Mouse (Mus musculus): Measurements from ENCODE around the gene Fhit. TPM values are rescaled to one million over a fixed set of nuclear protein-coding genes. Genes with fewer than 3 reads are reported as not detected.

Fhit gene
- polyA plus RNA-seq, 1 experiment from 2014 or later = 5.0 TPM

GRCm38 (mm10) chr14:10593467-10593866, 568.4 kb downstream of the Fhit start:
- no peak overlapping the region for H3K4me2 ChIP-seq (ENCODE audit: low read depth, low read length)
- no peaks in the 10 kb centered on the region for H3K9me3 ChIP-seq (replicated peaks; ENCODE audit: control insufficient read depth, low read length)
- ATAC-seq (replicated peaks; ENCODE audit: insufficient number of reproducible peaks, low FRiP score, low TSS enrichment, low read depth) (no peak), DNase-seq (ENCODE audit: low spot score) (no peak)
- no peaks in the 10 kb centered on the region for H3K36me3 ChIP-seq (replicated peaks; ENCODE audit: control insufficient read depth, insufficient read depth, low read depth, low read length)
- H3K27ac ChIP-seq (replicated peaks; ENCODE audit: low read depth, low read length) = no peak overlapping the region
- H3K4me3 ChIP-seq (ENCODE audit: low read depth, low read length) = no peak overlapping the region
- H3K27me3 ChIP-seq (ENCODE audit: control insufficient read depth, insufficient read depth, low read length) = no peaks in the 10 kb centered on the region
- no peaks in the 10 kb centered on the region for H3K4me1 ChIP-seq (ENCODE audit: control insufficient read depth, insufficient read depth, low read length)
- H3K9ac ChIP-seq (replicated peaks; ENCODE audit: low read length) = no peak overlapping the region
- 79% methylated on average over 5 of the region's 5 CpGs for WGBS

GRCm38 (mm10) chr14:10568937-10569552, 592.8 kb downstream of the Fhit start:
- no peaks in the 10 kb centered on the region for H3K27me3 ChIP-seq (ENCODE audit: control insufficient read depth, insufficient read depth, low read length)
- DNase-seq (ENCODE audit: low spot score) = no peak
- no peak overlapping the region for H3K27ac ChIP-seq (replicated peaks; ENCODE audit: low read depth, low read length)
- H3K9ac ChIP-seq (replicated peaks; ENCODE audit: low read length) = no peak overlapping the region
- H3K36me3 ChIP-seq (replicated peaks; ENCODE audit: control insufficient read depth, insufficient read depth, low read depth, low read length) = no peaks in the 10 kb centered on the region
- no peak overlapping the region for H3K4me3 ChIP-seq (ENCODE audit: low read depth, low read length)
- no peak for ATAC-seq (replicated peaks; ENCODE audit: insufficient number of reproducible peaks, low FRiP score, low TSS enrichment, low read depth)
- H3K9me3 ChIP-seq (replicated peaks; ENCODE audit: control insufficient read depth, low read length) = no peaks in the 10 kb centered on the region
- no peaks in the 10 kb centered on the region for H3K4me1 ChIP-seq (ENCODE audit: control insufficient read depth, insufficient read depth, low read length)
- 80% methylated on average over 3 of the region's 3 CpGs for WGBS
- H3K4me2 ChIP-seq (ENCODE audit: low read depth, low read length) = no peak overlapping the region

GRCm38 (mm10) chr14:10567771-10568170, 594.1 kb downstream of the Fhit start:
- ATAC-seq (replicated peaks; ENCODE audit: insufficient number of reproducible peaks, low FRiP score, low TSS enrichment, low read depth) (no peak), DNase-seq (ENCODE audit: low spot score) (no peak)
- no peaks in the 10 kb centered on the region for H3K27me3 ChIP-seq (ENCODE audit: control insufficient read depth, insufficient read depth, low read length)
- no peak overlapping the region for H3K4me3 ChIP-seq (ENCODE audit: low read depth, low read length)
- WGBS = 68% methylated on average over 2 of the region's 2 CpGs
- no peaks in the 10 kb centered on the region for H3K4me1 ChIP-seq (ENCODE audit: control insufficient read depth, insufficient read depth, low read length)
- H3K36me3 ChIP-seq (replicated peaks; ENCODE audit: control insufficient read depth, insufficient read depth, low read depth, low read length) = no peaks in the 10 kb centered on the region
- no peak overlapping the region for H3K27ac ChIP-seq (replicated peaks; ENCODE audit: low read depth, low read length)
- no peak overlapping the region for H3K4me2 ChIP-seq (ENCODE audit: low read depth, low read length)
- H3K9me3 ChIP-seq (replicated peaks; ENCODE audit: control insufficient read depth, low read length) = no peaks in the 10 kb centered on the region
- no peak overlapping the region for H3K9ac ChIP-seq (replicated peaks; ENCODE audit: low read length)

- ATAC-seq (replicated peaks; ENCODE audit: insufficient number of reproducible peaks, low FRiP score, low TSS enrichment, low read depth) (no peak; the same call in 1 of the 2 replicates), DNase-seq (ENCODE audit: low spot score) (no peak)
- WGBS = 28% methylated on average over 6 of the region's 6 CpGs
- Histone ChIP-seq H3K4me2 (ENCODE audit: low read depth, low read length) (no peak overlapping the region), H3K9ac (replicated peaks; ENCODE audit: low read length) (no peak overlapping the region), H3K9me3 (replicated peaks; ENCODE audit: control insufficient read depth, low read length) (no peaks in the 10 kb centered on the region), H3K4me3 (ENCODE audit: low read depth, low read length) (no peak overlapping the region), H3K4me1 (ENCODE audit: control insufficient read depth, insufficient read depth, low read length) (no peaks in the 10 kb centered on the region), H3K27ac (replicated peaks; ENCODE audit: low read depth, low read length) (no peak overlapping the region), H3K36me3 (replicated peaks; ENCODE audit: control insufficient read depth, insufficient read depth, low read depth, low read length) (no peaks in the 10 kb centered on the region), H3K27me3 (ENCODE audit: control insufficient read depth, insufficient read depth, low read length) (no peaks in the 10 kb centered on the region)
Measured at GRCm38 (mm10) chr14:10554755-10555154, 607.1 kb downstream of the Fhit start.

GRCm38 (mm10) chr14:10548632-10549031, 613.2 kb downstream of the Fhit start:
- Histone ChIP-seq H3K9ac (replicated peaks; ENCODE audit: low read length) (no peak overlapping the region), H3K9me3 (replicated peaks; ENCODE audit: control insufficient read depth, low read length) (no peaks in the 10 kb centered on the region), H3K4me3 (ENCODE audit: low read depth, low read length) (no peak overlapping the region), H3K27ac (replicated peaks; ENCODE audit: low read depth, low read length) (no peak overlapping the region), H3K4me1 (ENCODE audit: control insufficient read depth, insufficient read depth, low read length) (no peaks in the 10 kb centered on the region), H3K4me2 (ENCODE audit: low read depth, low read length) (no peak overlapping the region), H3K27me3 (ENCODE audit: control insufficient read depth, insufficient read depth, low read length) (no peaks in the 10 kb centered on the region), H3K36me3 (replicated peaks; ENCODE audit: control insufficient read depth, insufficient read depth, low read depth, low read length) (no peaks in the 10 kb centered on the region)
- no peak for ATAC-seq (replicated peaks; ENCODE audit: insufficient number of reproducible peaks, low FRiP score, low TSS enrichment, low read depth)
- WGBS = 75% methylated on average over 2 of the region's 2 CpGs
- DNase-seq (ENCODE audit: low spot score) = no peak

- ATAC-seq (replicated peaks; ENCODE audit: insufficient number of reproducible peaks, low FRiP score, low TSS enrichment, low read depth) = no peak
- H3K9ac ChIP-seq (replicated peaks; ENCODE audit: low read length) = no peak overlapping the region
- H3K36me3 ChIP-seq (replicated peaks; ENCODE audit: control insufficient read depth, insufficient read depth, low read depth, low read length) = no peaks in the 10 kb centered on the region
- 44% methylated on average over 3 of the region's 3 CpGs for WGBS
- H3K4me3 ChIP-seq (ENCODE audit: low read depth, low read length) = no peak overlapping the region
- H3K4me1 ChIP-seq (ENCODE audit: control insufficient read depth, insufficient read depth, low read length) = no peaks in the 10 kb centered on the region
- DNase-seq (ENCODE audit: low spot score) = no peak
- no peak overlapping the region for H3K27ac ChIP-seq (replicated peaks; ENCODE audit: low read depth, low read length)
- no peaks in the 10 kb centered on the region for H3K27me3 ChIP-seq (ENCODE audit: control insufficient read depth, insufficient read depth, low read length)
- no peaks in the 10 kb centered on the region for H3K9me3 ChIP-seq (replicated peaks; ENCODE audit: control insufficient read depth, low read length)
- no peak overlapping the region for H3K4me2 ChIP-seq (ENCODE audit: low read depth, low read length)
Measured at GRCm38 (mm10) chr14:10545916-10546315, 615.9 kb downstream of the Fhit start.

GRCm38 (mm10) chr14:10534862-10535261, 627.0 kb downstream of the Fhit start:
- H3K27ac ChIP-seq (replicated peaks; ENCODE audit: low read depth, low read length) = no peak overlapping the region
- ATAC-seq (replicated peaks; ENCODE audit: insufficient number of reproducible peaks, low FRiP score, low TSS enrichment, low read depth) (no peak), DNase-seq (ENCODE audit: low spot score) (peak; percentile 9)
- no peak overlapping the region for H3K4me2 ChIP-seq (ENCODE audit: low read depth, low read length)
- H3K4me1 ChIP-seq (ENCODE audit: control insufficient read depth, insufficient read depth, low read length) = no peaks in the 10 kb centered on the region
- H3K4me3 ChIP-seq (ENCODE audit: low read depth, low read length) = no peak overlapping the region
- H3K27me3 ChIP-seq (ENCODE audit: control insufficient read depth, insufficient read depth, low read length) = no peaks in the 10 kb centered on the region
- no peaks in the 10 kb centered on the region for H3K9me3 ChIP-seq (replicated peaks; ENCODE audit: control insufficient read depth, low read length)
- WGBS = 47% methylated on average over 2 of the region's 2 CpGs
- no peaks in the 10 kb centered on the region for H3K36me3 ChIP-seq (replicated peaks; ENCODE audit: control insufficient read depth, insufficient read depth, low read depth, low read length)
- H3K9ac ChIP-seq (replicated peaks; ENCODE audit: low read length) = no peak overlapping the region

- Histone ChIP-seq H3K27ac (replicated peaks; ENCODE audit: low read depth, low read length) (no peak overlapping the region), H3K4me2 (ENCODE audit: low read depth, low read length) (no peak overlapping the region), H3K4me1 (ENCODE audit: control insufficient read depth, insufficient read depth, low read length) (no peaks in the 10 kb centered on the region), H3K9me3 (replicated peaks; ENCODE audit: control insufficient read depth, low read length) (no peaks in the 10 kb centered on the region), H3K36me3 (replicated peaks; ENCODE audit: control insufficient read depth, insufficient read depth, low read depth, low read length) (no peaks in the 10 kb centered on the region), H3K27me3 (ENCODE audit: control insufficient read depth, insufficient read depth, low read length) (no peaks in the 10 kb centered on the region), H3K4me3 (ENCODE audit: low read depth, low read length) (no peak overlapping the region), H3K9ac (replicated peaks; ENCODE audit: low read length) (no peak overlapping the region)
- WGBS = 87% methylated on average over 8 of the region's 8 CpGs
- ATAC-seq (replicated peaks; ENCODE audit: insufficient number of reproducible peaks, low FRiP score, low TSS enrichment, low read depth) = no peak
- DNase-seq (ENCODE audit: low spot score) = no peak
Measured at GRCm38 (mm10) chr14:10531748-10532500, 629.9 kb downstream of the Fhit start.
